Mouse (Mus musculus): ENCODE results near the gene Rimklb.

DNA sequence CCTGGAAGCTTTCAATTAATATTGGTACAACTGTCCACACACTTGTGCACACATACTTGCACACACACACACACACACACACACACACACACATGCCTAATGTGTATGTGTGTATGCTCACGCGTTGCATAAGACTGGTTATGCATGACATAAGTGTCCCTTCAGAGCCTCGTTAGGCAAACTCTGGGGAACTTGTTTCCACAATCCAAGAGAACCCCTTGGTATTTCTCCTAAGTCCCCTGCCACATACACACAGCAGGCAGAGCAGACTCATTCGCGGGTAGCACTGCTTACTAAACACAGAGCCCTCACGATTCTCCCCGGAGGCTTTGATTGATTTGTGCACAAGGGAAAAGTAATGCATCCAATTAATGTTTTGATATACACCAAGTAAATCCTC, 81.5 kb downstream of the Rimklb start:
- TF ChIP-seq CTCF (IDR thresholded peaks at IDR 0.05; ENCODE audit: low read depth) (no peak), EP300 (IDR thresholded peaks at IDR 0.05; ENCODE audit: low read depth) (no peak)
